Mouse (Mus musculus): ENCODE measurements around the gene Erich3. TPM values are rescaled to one million over a fixed set of nuclear protein-coding genes. Genes with fewer than 3 reads are reported as not detected.
"Not testable (repeated sequence)": the region's sequence is repeated elsewhere in the genome, so short reads cannot be mapped to it uniquely, and the experiment has no call there.

The Erich3 gene
- 0.01 TPM in 2 replicates for polyA plus RNA-seq (2012; rRNA removed)
- not detected in 2 replicates for polyA plus RNA-seq (2014; fragmentation: Nextera tagmentation; extraction: Ambion mirVana)

- ATAC-seq (ENCODE audit: insufficient read depth) (no peak), DNase-seq (ENCODE audit: low read depth in 3 of 3, low spot score in 3 of 3) (no peak)
- Histone ChIP-seq H3K4me3 (ENCODE audit: insufficient read depth in 1 of 2, low read depth in 2 of 2, low read length in 2 of 2) (no peak within 1 kb of the TSS), H3K27me3 (ENCODE audit: control insufficient read depth, insufficient read depth, low read length) (peaks cover 8% of the 10 kb centered on the region), H3K9ac (replicated peaks) (no peak within 1 kb of the TSS), H3K4me2 (ENCODE audit: low read depth) (no peak within 1 kb of the TSS), H3K36me3 (replicated peaks; ENCODE audit: control insufficient read depth, insufficient read depth, low read depth) (no peaks in the 10 kb centered on the region), H3K9me3 (ENCODE audit: control insufficient read depth, low read length) (no peaks in the 10 kb centered on the region), H3K4me1 (replicated peaks; ENCODE audit: control insufficient read depth in 2 of 2, insufficient read depth in 2 of 2, low read length in 1 of 2) (no peaks in the 10 kb centered on the region), H3K27ac (no peak within 1 kb of the TSS)
- TF ChIP-seq EP300 (IDR thresholded peaks at IDR 0.05; ENCODE audit: low read depth) (no peak), CTCF (IDR thresholded peaks at IDR 0.05; ENCODE audit: low read depth) (no peak)
- WGBS (ENCODE audit: insufficient replicate concordance) = 34% methylated on average over 7 of the region's 7 CpGs
Measured at GRCm38 (mm10) chr3:154663545-154663944, at the start of gene Erich3. TSS of gene Erich3 (plus strand) at chr3:154663859.

GRCm38 (mm10) chr3:154614771-154615170 is 48.9 kb upstream of the Erich3 start:
- ATAC-seq (ENCODE audit: insufficient read depth) = no peak
- Histone ChIP-seq H3K9me3 (ENCODE audit: control insufficient read depth, low read length) (no peaks in the 10 kb centered on the region), H3K9ac (replicated peaks) (no peak overlapping the region), H3K4me1 (replicated peaks; ENCODE audit: control insufficient read depth in 2 of 2, insufficient read depth in 2 of 2, low read length in 1 of 2) (no peaks in the 10 kb centered on the region), H3K36me3 (replicated peaks; ENCODE audit: control insufficient read depth, insufficient read depth, low read depth) (no peaks in the 10 kb centered on the region; the same call in 1 of the 2 replicates), H3K27ac (no peak overlapping the region), H3K27me3 (ENCODE audit: control insufficient read depth, insufficient read depth, low read length) (no peaks in the 10 kb centered on the region), H3K4me3 (ENCODE audit: insufficient read depth in 1 of 2, low read depth in 2 of 2, low read length in 2 of 2) (no peak overlapping the region), H3K4me2 (ENCODE audit: low read depth) (no peak overlapping the region)
- no peak for TF ChIP-seq CTCF (IDR thresholded peaks at IDR 0.05; ENCODE audit: low read depth)
- WGBS (ENCODE audit: insufficient replicate concordance) = 80% methylated on average over 8 of the region's 8 CpGs
- DNase-seq (ENCODE audit: low read depth in 3 of 3, low spot score in 3 of 3) = no peak

GRCm38 (mm10) chr3:154615304-154615703 is 48.4 kb upstream of the Erich3 start:
- ATAC-seq (ENCODE audit: insufficient read depth) = no peak
- TF ChIP-seq CTCF (IDR thresholded peaks at IDR 0.05; ENCODE audit: low read depth) (no peak), EP300 (IDR thresholded peaks at IDR 0.05; ENCODE audit: low read depth) (no peak)

GRCm38 (mm10) chr3:154616106-154616505 is 47.6 kb upstream of the Erich3 start:
- Histone ChIP-seq H3K4me1 (replicated peaks; ENCODE audit: control insufficient read depth in 2 of 2, insufficient read depth in 2 of 2, low read length in 1 of 2) (no peaks in the 10 kb centered on the region), H3K4me3 (ENCODE audit: insufficient read depth in 1 of 2, low read depth in 2 of 2, low read length in 2 of 2) (no peak overlapping the region), H3K27ac (no peak overlapping the region), H3K36me3 (replicated peaks; ENCODE audit: control insufficient read depth, insufficient read depth, low read depth) (no peaks in the 10 kb centered on the region; the same call in 1 of the 2 replicates), H3K9me3 (ENCODE audit: control insufficient read depth, low read length) (no peaks in the 10 kb centered on the region), H3K4me2 (ENCODE audit: low read depth) (no peak overlapping the region), H3K27me3 (ENCODE audit: control insufficient read depth, insufficient read depth, low read length) (no peaks in the 10 kb centered on the region), H3K9ac (replicated peaks) (no peak overlapping the region)
- ATAC-seq (ENCODE audit: insufficient read depth) (no peak), DNase-seq (ENCODE audit: low read depth in 3 of 3, low spot score in 3 of 3) (no peak)
- TF ChIP-seq CTCF (IDR thresholded peaks at IDR 0.05; ENCODE audit: low read depth) = no peak
- TF ChIP-seq EP300 (IDR thresholded peaks at IDR 0.05; ENCODE audit: low read depth) = no peak
- WGBS (ENCODE audit: insufficient replicate concordance) = 67% methylated on average over 4 of the region's 4 CpGs

More at GRCm38 (mm10) chr3:154615304-154615703, 48.4 kb upstream of the Erich3 start:
- WGBS (ENCODE audit: insufficient replicate concordance) = 76% methylated on average over 7 of the region's 7 CpGs
- Histone ChIP-seq H3K9me3 (ENCODE audit: control insufficient read depth, low read length) (no peaks in the 10 kb centered on the region), H3K4me2 (ENCODE audit: low read depth) (no peak overlapping the region), H3K27me3 (ENCODE audit: control insufficient read depth, insufficient read depth, low read length) (no peaks in the 10 kb centered on the region), H3K4me3 (ENCODE audit: insufficient read depth in 1 of 2, low read depth in 2 of 2, low read length in 2 of 2) (no peak overlapping the region), H3K27ac (no peak overlapping the region), H3K4me1 (replicated peaks; ENCODE audit: control insufficient read depth in 2 of 2, insufficient read depth in 2 of 2, low read length in 1 of 2) (no peaks in the 10 kb centered on the region), H3K9ac (replicated peaks) (no peak overlapping the region), H3K36me3 (replicated peaks; ENCODE audit: control insufficient read depth, insufficient read depth, low read depth) (no peaks in the 10 kb centered on the region; the same call in 1 of the 2 replicates)
- DNase-seq (ENCODE audit: low read depth in 3 of 3, low spot score in 3 of 3) = no peak

- H3K27ac ChIP-seq = no peak overlapping the region
- TF ChIP-seq EP300 (IDR thresholded peaks at IDR 0.05; ENCODE audit: low read depth) (no peak), CTCF (IDR thresholded peaks at IDR 0.05; ENCODE audit: low read depth) (no peak)
- no peaks in the 10 kb centered on the region for H3K9me3 ChIP-seq (ENCODE audit: control insufficient read depth, low read length)
Measured at GRCm38 (mm10) chr3:154628284-154628683, 35.4 kb upstream of the Erich3 start.

GRCm38 (mm10) chr3:154631281-154631680 is 32.4 kb upstream of the Erich3 start:
- H3K9me3 ChIP-seq (ENCODE audit: control insufficient read depth, low read length); ATAC-seq (ENCODE audit: insufficient read depth); H3K4me2 ChIP-seq (ENCODE audit: low read depth); H3K4me1 ChIP-seq (replicated peaks; ENCODE audit: control insufficient read depth in 2 of 2, insufficient read depth in 2 of 2, low read length in 1 of 2); H3K27ac ChIP-seq; H3K36me3 ChIP-seq (replicated peaks; ENCODE audit: control insufficient read depth, insufficient read depth, low read depth); DNase-seq (ENCODE audit: low read depth in 3 of 3, low spot score in 3 of 3); H3K4me3 ChIP-seq (ENCODE audit: insufficient read depth in 1 of 2, low read depth in 2 of 2, low read length in 2 of 2); H3K27me3 ChIP-seq (ENCODE audit: control insufficient read depth, insufficient read depth, low read length); H3K9ac ChIP-seq (replicated peaks): not testable (repeated sequence)
- WGBS (ENCODE audit: insufficient replicate concordance) = 53% methylated on average over 2 of the region's 2 CpGs

More at GRCm38 (mm10) chr3:154628284-154628683, 35.4 kb upstream of the Erich3 start:
- no peak for DNase-seq (ENCODE audit: low read depth in 3 of 3, low spot score in 3 of 3)
- ATAC-seq (ENCODE audit: insufficient read depth) = peak; percentile 84
- no peaks in the 10 kb centered on the region for H3K27me3 ChIP-seq (ENCODE audit: control insufficient read depth, insufficient read depth, low read length)
- no peaks in the 10 kb centered on the region for H3K36me3 ChIP-seq (replicated peaks; ENCODE audit: control insufficient read depth, insufficient read depth, low read depth)
- no peak overlapping the region for H3K4me2 ChIP-seq (ENCODE audit: low read depth)
- peaks cover 0 to 5% of the 10 kb centered on the region in 2 experiments; a peak in 2 of 4 replicates for H3K4me1 ChIP-seq (replicated peaks; ENCODE audit: control insufficient read depth in 2 of 2, insufficient read depth in 2 of 2, low read length in 1 of 2)
- no peak overlapping the region for H3K9ac ChIP-seq (replicated peaks)
- H3K4me3 ChIP-seq (ENCODE audit: insufficient read depth in 1 of 2, low read depth in 2 of 2, low read length in 2 of 2) = no peak overlapping the region

Measured in liver, embryonic 14.5 days (tissue).